Mouse (Mus musculus) heart, postnatal 0 days (tissue): ENCODE data around the gene Slc16a11.
A peak's percentile ranks its signal among the peaks of the same experiment; 100 is the strongest.

Experiments used
- CTCF ChIP-seq: IDR thresholded peaks from 2 replicates; pipeline ENCODE4 v1.5.1; 2016; ENCODE audit warnings: antibody characterized with exemption, control low read depth, low read depth
- EP300 ChIP-seq: IDR thresholded peaks from 2 replicates; pipeline ENCODE4 v1.6.1; 2016; ENCODE audit warnings: antibody characterized with exemption, low read depth

GRCm38 (mm10) chr11:70230239-70230727, 17.7 kb downstream of the Slc16a11 start:
- TF ChIP-seq CTCF (peak; percentile 97), EP300 (peak; percentile 94)
